In genomic region chr12:57186126-57186525, GRCm38 (mm10) we compare ENCODE assay signal across 27 mouse cellular contexts. TPM values are rescaled to one million over a fixed set of nuclear protein-coding genes. Genes with fewer than 3 reads are reported as not detected.
DNase-seq lines count a peak whose midpoint lies in the region; ATAC-seq and TF ChIP-seq lines count a peak whose summit lies in the region.
"Had no signal": no experiment of that assay in that cellular context is flagged by ENCODE, and none has a peak within 500 bp of the region (broad histone marks: within the 10 kb centered on the region; RNA-seq: fewer than 3 reads in every experiment).

No protein-coding gene starts in this region.

- peak; percentile 67 for DNase-seq in c-Kit-positive CD71-positive TER-119-negative erythroid progenitor cells, embryonic 14.5 days (ENCODE audit: low read depth)
- no peak for DNase-seq in adipocyte (ENCODE audit: low spot score)
- DNase-seq: adrenal gland, postnatal 25 days; B cell, adult 2 months; cerebellum, adult 8-10 months; cerebellum, postnatal 36 days; gastrocnemius, adult 2 months; gastrocnemius, postnatal 36 days; heart, postnatal 36 days; kidney, postnatal 10 days; lung, postnatal 4 days; right cerebral cortex, adult 18-20 months; spleen, adult 18-20 months had no signal

- H3K27me3 ChIP-seq in liver, embryonic 15.5 days, result no peaks in the 10 kb centered on the region
- peaks cover 16% of the 10 kb centered on the region for H3K27me3 ChIP-seq in intestine, postnatal 0 days (replicated peaks; ENCODE audit: control insufficient read depth, insufficient read depth, low read length)
- H3K27me3 ChIP-seq: midbrain, embryonic 15.5 days; neural tube, embryonic 12.5 days had no signal

- peaks cover 30% of the 10 kb centered on the region for H3K4me1 ChIP-seq in liver, embryonic 15.5 days (replicated peaks)
- no peaks in the 10 kb centered on the region for H3K4me1 ChIP-seq in intestine, postnatal 0 days (replicated peaks; ENCODE audit: control insufficient read depth, insufficient read depth, low read length)
- H3K4me1 ChIP-seq: embryonic facial prominence, embryonic 12.5 days; hindbrain, embryonic 13.5 days; midbrain, embryonic 10.5 days; midbrain, embryonic 15.5 days; neural tube, embryonic 12.5 days had no signal

- TF ChIP-seq CTCF in intestine, postnatal 0 days (IDR thresholded peaks at IDR 0.05; ENCODE audit: low read depth), result no peak

- 17% methylated on average over 2 of the region's 2 CpGs for WGBS in liver, embryonic 15.5 days (ENCODE audit: insufficient replicate concordance)
- WGBS in intestine, postnatal 0 days, result 54% methylated on average over 2 of the region's 2 CpGs

- H3K27ac ChIP-seq in liver, embryonic 15.5 days (replicated peaks), result peak overlapping the region; percentile 74
- H3K27ac ChIP-seq in intestine, postnatal 0 days (ENCODE audit: low read depth, low read length), result no peak overlapping the region
- H3K27ac ChIP-seq: embryonic facial prominence, embryonic 12.5 days; gastrocnemius, adult 2 months; hindbrain, embryonic 13.5 days; midbrain, embryonic 10.5 days; midbrain, embryonic 15.5 days; neural tube, embryonic 12.5 days had no signal

- H3K4me2 ChIP-seq in liver, embryonic 15.5 days, result peak overlapping the region; percentile 19
- H3K4me2 ChIP-seq in intestine, postnatal 0 days (replicated peaks; ENCODE audit: low read depth), result no peak overlapping the region
- H3K4me2 ChIP-seq: embryonic facial prominence, embryonic 12.5 days; heart, embryonic 11.5 days; hindbrain, embryonic 13.5 days; midbrain, embryonic 15.5 days; neural tube, embryonic 12.5 days had no signal

- H3K9ac ChIP-seq in liver, embryonic 15.5 days, result no peak overlapping the region
- H3K9ac ChIP-seq in intestine, postnatal 0 days (ENCODE audit: low read depth, low read length), result no peak overlapping the region
- H3K9ac ChIP-seq: hindbrain, embryonic 13.5 days; midbrain, embryonic 15.5 days; neural tube, embryonic 12.5 days had no signal

- ATAC-seq in erythroblast, adult 5-6 weeks (replicated peaks; ENCODE audit: low FRiP score, poor library complexity, severe bottlenecking), result peak; percentile 40; the same call in 1 of the 2 replicates
- ATAC-seq in liver, embryonic 15.5 days (ENCODE audit: insufficient read depth), result peak; percentile 83
- ATAC-seq in megakaryocyte, adult 5-6 weeks (ENCODE audit: poor library complexity, severe bottlenecking), result no peak
- ATAC-seq in intestine, postnatal 0 days, result no peak
- ATAC-seq: forebrain, embryonic 16.5 days; midbrain, embryonic 15.5 days had no signal

- H3K36me3 ChIP-seq in liver, embryonic 15.5 days (replicated peaks), result no peaks in the 10 kb centered on the region
- H3K36me3 ChIP-seq in intestine, postnatal 0 days (ENCODE audit: control insufficient read depth, insufficient read depth), result no peaks in the 10 kb centered on the region
- H3K36me3 ChIP-seq: embryonic facial prominence, embryonic 12.5 days; hindbrain, embryonic 13.5 days; midbrain, embryonic 10.5 days; midbrain, embryonic 15.5 days; neural tube, embryonic 12.5 days had no signal

- H3K4me3 ChIP-seq in liver, embryonic 15.5 days (replicated peaks), result no peak overlapping the region
- H3K4me3 ChIP-seq in intestine, postnatal 0 days (ENCODE audit: low read depth, low read length), result no peak overlapping the region
- H3K4me3 ChIP-seq: embryonic facial prominence, embryonic 12.5 days; gastrocnemius, adult 2 months; hindbrain, embryonic 13.5 days; midbrain, embryonic 10.5 days; midbrain, embryonic 15.5 days; myocyte; neural tube, embryonic 12.5 days had no signal

- no peaks in the 10 kb centered on the region for H3K9me3 ChIP-seq in liver, embryonic 15.5 days (replicated peaks)
- H3K9me3 ChIP-seq in intestine, postnatal 0 days (ENCODE audit: control insufficient read depth), result no peaks in the 10 kb centered on the region
- H3K9me3 ChIP-seq: embryonic facial prominence, embryonic 12.5 days; hindbrain, embryonic 13.5 days; midbrain, embryonic 10.5 days; midbrain, embryonic 15.5 days; neural tube, embryonic 12.5 days had no signal

RNA-seq across cellular contexts. Expression of gene Slc25a21, which starts 11.1 kb away (rescaled TPM):
- 33.4 and 40.5 TPM in 2 replicates for total RNA-seq in erythroblast, adult 5-6 weeks (2015; ENCODE audit: low replicate concordance)
- 33.8 and 48.9 TPM in 2 replicates for total RNA-seq in erythroblast, adult 5-6 weeks (2017; ENCODE audit: low replicate concordance)
- 18.8 and 22.7 TPM in 2 replicates for polyA plus RNA-seq in liver, embryonic 15.5 days (2015; fragmentation: Nextera tagmentation; extraction: Ambion mirVana)
- total RNA-seq in megakaryocyte, adult 5-6 weeks (2015), result 0.91 and 1.1 TPM in 2 replicates
- 1.3 and 1.8 TPM in 2 replicates for total RNA-seq in megakaryocyte, adult 5-6 weeks (2017)
- polyA plus RNA-seq in intestine, postnatal 0 days (2015; fragmentation: Nextera tagmentation; extraction: Ambion mirVana), result 0.08 TPM in 1 of 2 replicates, not detected in the other
- polyA plus RNA-seq: brain, embryonic 14.5 days; forebrain, embryonic 16.5 days; large intestine, adult 2 months; myocyte had no signal

RNA-seq across cellular contexts. Expression of gene Prps1l3, which starts 44.1 kb away (rescaled TPM):
- total RNA-seq in erythroblast, adult 5-6 weeks (2015; ENCODE audit: low replicate concordance), result 10.6 and 15.9 TPM in 2 replicates
- total RNA-seq in erythroblast, adult 5-6 weeks (2017; ENCODE audit: low replicate concordance), result 16.3 and 20.1 TPM in 2 replicates
- polyA plus RNA-seq in liver, embryonic 15.5 days (2015; fragmentation: Nextera tagmentation; extraction: Ambion mirVana), result 34.4 and 37.1 TPM in 2 replicates
- 19.4 and 23.1 TPM in 2 replicates for total RNA-seq in megakaryocyte, adult 5-6 weeks (2015)
- 34.6 and 37.6 TPM in 2 replicates for total RNA-seq in megakaryocyte, adult 5-6 weeks (2017)
- polyA plus RNA-seq in intestine, postnatal 0 days (2015; fragmentation: Nextera tagmentation; extraction: Ambion mirVana), result 21.5 and 21.7 TPM in 2 replicates

RNA-seq across cellular contexts. Expression of gene Mipol1, which starts 44.1 kb away (rescaled TPM):
- total RNA-seq in erythroblast, adult 5-6 weeks (2015; ENCODE audit: low replicate concordance), result 0.63 TPM in 1 of 2 replicates, not detected in the other
- 0.60 and 0.98 TPM in 2 replicates for total RNA-seq in erythroblast, adult 5-6 weeks (2017; ENCODE audit: low replicate concordance)
- polyA plus RNA-seq in liver, embryonic 15.5 days (2015; fragmentation: Nextera tagmentation; extraction: Ambion mirVana), result 2.6 and 3.2 TPM in 2 replicates
- total RNA-seq in megakaryocyte, adult 5-6 weeks (2015), result 2.1 and 3.4 TPM in 2 replicates
- 2.6 and 4.5 TPM in 2 replicates for total RNA-seq in megakaryocyte, adult 5-6 weeks (2017)
- polyA plus RNA-seq in intestine, postnatal 0 days (2015; fragmentation: Nextera tagmentation; extraction: Ambion mirVana), result 4.0 TPM in 2 replicates

Comparison
In these comparisons a context has a peak if more than half of its experiments do, and no peak if none do; other contexts are left out.
1. ATAC-seq: peak in erythroblast, adult 5-6 weeks (single experiment) and liver, embryonic 15.5 days (single experiment); none in megakaryocyte, adult 5-6 weeks (single experiment) and intestine, postnatal 0 days (single experiment).
2. RNA of gene Slc25a21, which starts 11.1 kb away (total RNA-seq): 33.4 to 48.9 TPM in erythroblast, adult 5-6 weeks; 0.91 to 1.8 TPM in megakaryocyte, adult 5-6 weeks; every median in the first group is over 10 times any median in the second.